Mouse (Mus musculus): ENCODE results near the gene Zcchc14. TPM values are rescaled to one million over a fixed set of nuclear protein-coding genes. Genes with fewer than 3 reads are reported as not detected.

Gene Zcchc14
- total RNA-seq, 2 experiments from 2014 or later = 92.5 to 93.2 TPM

GRCm38 (mm10) chr8:121563701-121564100 lies 89.0 kb downstream of the Zcchc14 start:
- Histone ChIP-seq H3K27ac (no peak overlapping the region), H3K4me3 (no peak overlapping the region)
- no peak for TF ChIP-seq CTCF (conservative IDR thresholded peaks at IDR 0.05)
- DNase-seq (ENCODE audit: low spot score in 2 of 2) = no peak

- DNase-seq (ENCODE audit: low spot score in 2 of 2) = no peak
These were observed 89.8 kb downstream of the Zcchc14 start for GRCm38 (mm10) chr8:121562941-121563351.

GRCm38 (mm10) chr8:121561636-121562345 lies 90.9 kb downstream of the Zcchc14 start:
- no peak for TF ChIP-seq CTCF (conservative IDR thresholded peaks at IDR 0.05)
- Histone ChIP-seq H3K27ac (peak overlapping the region; percentile 11), H3K4me3 (no peak overlapping the region)
- no peak for DNase-seq (ENCODE audit: low spot score in 2 of 2)

More at GRCm38 (mm10) chr8:121562941-121563351, 89.8 kb downstream of the Zcchc14 start:
- peak overlapping the region; percentile 11; the same call in 1 of the 2 replicates for H3K27ac ChIP-seq
- H3K4me3 ChIP-seq = no peak overlapping the region
- TF ChIP-seq CTCF (conservative IDR thresholded peaks at IDR 0.05) = no peak

- Histone ChIP-seq H3K4me3 (no peak overlapping the region), H3K27ac (no peak overlapping the region)
- no peak for TF ChIP-seq CTCF (conservative IDR thresholded peaks at IDR 0.05)
- no peak for DNase-seq (ENCODE audit: low spot score in 2 of 2)
These were observed 92.1 kb downstream of the Zcchc14 start for GRCm38 (mm10) chr8:121560432-121561100.

- Histone ChIP-seq H3K4me3 (no peak overlapping the region), H3K27ac (no peak overlapping the region)
- TF ChIP-seq CTCF (conservative IDR thresholded peaks at IDR 0.05) = no peak
- DNase-seq (ENCODE audit: low spot score in 2 of 2) = no peak
These were observed 92.9 kb downstream of the Zcchc14 start for GRCm38 (mm10) chr8:121559801-121560200.

- no peak for DNase-seq (ENCODE audit: low spot score in 2 of 2)
- TF ChIP-seq CTCF (conservative IDR thresholded peaks at IDR 0.05) = peak; percentile 23; the same call in 1 of the 2 replicates
- no peak overlapping the region for H3K4me3 ChIP-seq
- no peak overlapping the region for H3K27ac ChIP-seq
These were observed 94.2 kb downstream of the Zcchc14 start for GRCm38 (mm10) chr8:121558538-121558937.

GRCm38 (mm10) chr8:121557746-121558145 lies 95.0 kb downstream of the Zcchc14 start:
- no peak for DNase-seq (ENCODE audit: low spot score in 2 of 2)

GRCm38 (mm10) chr8:121553831-121554475 lies 98.7 kb downstream of the Zcchc14 start:
- DNase-seq (ENCODE audit: low spot score in 2 of 2) = no peak
- Histone ChIP-seq H3K27ac (no peak overlapping the region), H3K4me3 (no peak overlapping the region)
- TF ChIP-seq CTCF (conservative IDR thresholded peaks at IDR 0.05) = no peak

More at GRCm38 (mm10) chr8:121557746-121558145, 95.0 kb downstream of the Zcchc14 start:
- Histone ChIP-seq H3K4me3 (no peak overlapping the region), H3K27ac (no peak overlapping the region)
- no peak for TF ChIP-seq CTCF (conservative IDR thresholded peaks at IDR 0.05)

GRCm38 (mm10) chr8:121552506-121552905 lies 100.2 kb downstream of the Zcchc14 start:
- no peak for DNase-seq (ENCODE audit: low spot score in 2 of 2)
- Histone ChIP-seq H3K4me3 (no peak overlapping the region), H3K27ac (no peak overlapping the region)
- no peak for TF ChIP-seq CTCF (conservative IDR thresholded peaks at IDR 0.05)

- H3K27ac ChIP-seq = no peak overlapping the region
- DNase-seq (ENCODE audit: low spot score in 2 of 2) = no peak
- H3K4me3 ChIP-seq = no peak overlapping the region
- TF ChIP-seq CTCF (conservative IDR thresholded peaks at IDR 0.05) = no peak
These were observed 101.4 kb downstream of the Zcchc14 start for GRCm38 (mm10) chr8:121551065-121551985.

GRCm38 (mm10) chr8:121550056-121550455 lies 102.6 kb downstream of the Zcchc14 start:
- no peak for TF ChIP-seq CTCF (conservative IDR thresholded peaks at IDR 0.05)
- Histone ChIP-seq H3K27ac (no peak overlapping the region), H3K4me3 (no peak overlapping the region)
- no peak for DNase-seq (ENCODE audit: low spot score in 2 of 2)

Other genes starting within 250 kb of the Zcchc14 start
- not detected for gene 1700018B08Rik, start 108.6 kb downstream of the Zcchc14 start, total RNA-seq (2021)
- gene Fbxo31, start 74.1 kb downstream of the Zcchc14 start, total RNA-seq (2021) = 100 to 1,000 TPM; 110 to 116 TPM
- 100 to 1,000 TPM; 166 to 172 TPM for gene Map1lc3b, start 62.5 kb downstream of the Zcchc14 start, total RNA-seq (2021)
- gene Jph3, start 76.7 kb upstream of the Zcchc14 start, total RNA-seq (2021) = 100 to 1,000 TPM; 318 to 346 TPM
- 10 to 100 TPM; 28.5 to 36.2 TPM for gene Klhdc4, start 176.7 kb upstream of the Zcchc14 start, total RNA-seq (2021)